Mouse (Mus musculus) cerebellum, adult 8-10 months (tissue): ENCODE data around the gene Srp14.

Source experiments
- DNase-seq: peaks from one replicate; pipeline ENCODE4 v3.0.0; 2022

Gene Srp14

GRCm38 (mm10) chr2:118487806-118488205 is 8.3 kb upstream of the Srp14 start:
- no peak for DNase-seq

- peak; percentile 80 for DNase-seq
Measured at GRCm38 (mm10) chr2:118486933-118487332, 7.4 kb upstream of the Srp14 start.

DNA sequence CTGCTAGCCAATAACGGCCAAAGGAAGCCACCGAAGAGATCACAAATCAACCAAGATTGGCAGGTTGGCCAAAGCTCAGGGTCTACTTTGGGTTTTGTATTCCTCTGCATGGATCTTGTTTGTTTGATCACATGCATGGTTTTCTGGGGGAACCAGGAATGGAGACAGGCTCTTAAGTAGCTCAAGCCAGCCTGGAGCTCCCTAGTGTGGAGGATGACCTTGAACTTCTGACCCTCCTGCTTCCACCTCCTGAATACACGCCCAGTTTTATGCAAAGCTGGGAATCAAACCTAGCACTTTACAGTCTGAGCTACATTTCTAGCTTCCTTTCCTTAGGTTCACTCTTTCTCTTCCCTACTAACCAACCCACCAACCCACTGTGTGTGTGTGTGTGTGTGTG is 5.9 kb upstream of the Srp14 start:
- no peak for DNase-seq

DNA sequence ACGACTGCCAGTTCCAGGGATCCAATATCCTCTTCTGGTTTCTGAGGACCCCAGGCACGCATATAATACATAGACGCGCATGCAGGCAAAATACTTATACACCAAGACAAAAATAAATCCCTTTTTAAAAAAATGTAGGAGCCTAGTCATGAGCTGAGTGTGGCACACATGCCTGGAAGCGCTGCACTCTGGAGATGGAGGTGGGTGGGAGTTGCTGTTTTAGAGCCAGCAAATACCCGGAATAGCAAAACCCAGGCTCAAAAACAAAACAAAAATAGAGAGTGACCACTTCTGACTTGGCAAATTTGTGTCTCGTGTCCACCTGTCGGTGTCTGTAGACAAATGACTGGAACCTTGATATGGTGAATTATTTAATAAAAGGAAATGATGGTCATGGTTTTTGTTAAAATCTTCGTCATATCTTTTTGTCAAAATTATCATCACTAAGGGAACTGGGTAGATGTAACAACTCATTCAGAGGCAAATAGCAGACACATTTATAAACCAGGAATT is 4.9 kb upstream of the Srp14 start:
- no peak for DNase-seq

GRCm38 (mm10) chr2:118483032-118483431 is 3.5 kb upstream of the Srp14 start:
- DNase-seq: no peak

DNA sequence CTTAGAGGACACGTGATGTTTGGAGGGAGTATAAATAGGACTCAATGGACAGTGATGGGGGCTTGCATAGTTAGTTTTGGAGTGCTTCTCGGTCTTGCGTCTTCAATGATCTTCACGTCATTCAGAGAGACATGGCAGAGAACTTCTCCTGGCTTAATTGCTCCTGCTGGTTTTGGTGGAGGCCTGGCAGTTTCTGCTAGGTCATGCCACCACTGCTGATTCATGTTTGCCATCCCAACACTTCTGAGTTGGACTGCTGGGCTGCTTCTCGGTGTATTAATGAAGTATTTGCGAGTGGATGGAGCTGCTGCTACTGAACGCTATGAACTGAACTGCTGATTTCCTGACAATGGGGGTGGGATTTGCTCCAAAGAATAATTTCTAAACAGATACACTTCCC is 1.4 kb upstream of the Srp14 start:
- no peak for DNase-seq

GRCm38 (mm10) chr2:118478833-118479549 is 520 bp downstream of the Srp14 start:
- no peak for DNase-seq

- no peak for DNase-seq
Measured at GRCm38 (mm10) chr2:118468354-118468753, 11.2 kb downstream of the Srp14 start.

DNA sequence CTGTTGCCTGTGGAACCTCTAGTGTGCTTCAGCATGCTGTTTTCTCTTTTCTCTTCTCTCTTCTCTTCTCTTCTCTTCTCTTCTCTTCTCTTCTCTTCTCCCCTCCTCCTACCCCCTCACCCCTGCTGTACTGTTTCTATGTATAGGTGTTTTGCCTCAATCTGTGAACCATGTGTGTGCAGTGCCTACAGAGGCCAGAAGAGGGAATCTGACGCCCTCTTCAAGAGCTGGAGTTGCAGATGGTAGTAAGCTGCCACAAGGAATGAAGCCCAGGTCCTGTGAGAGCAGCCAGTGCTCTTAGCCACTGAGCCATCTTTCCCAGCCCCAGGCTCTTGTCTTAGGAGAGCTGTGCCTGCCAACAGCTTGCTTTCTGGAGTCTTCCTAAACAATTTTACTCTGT is 12.9 kb downstream of the Srp14 start:
- no peak for DNase-seq

GRCm38 (mm10) chr2:118465894-118466293 is 13.6 kb downstream of the Srp14 start:
- DNase-seq: no peak

- DNase-seq: no peak
Measured at GRCm38 (mm10) chr2:118464450-118464849, 15.1 kb downstream of the Srp14 start.

DNA sequence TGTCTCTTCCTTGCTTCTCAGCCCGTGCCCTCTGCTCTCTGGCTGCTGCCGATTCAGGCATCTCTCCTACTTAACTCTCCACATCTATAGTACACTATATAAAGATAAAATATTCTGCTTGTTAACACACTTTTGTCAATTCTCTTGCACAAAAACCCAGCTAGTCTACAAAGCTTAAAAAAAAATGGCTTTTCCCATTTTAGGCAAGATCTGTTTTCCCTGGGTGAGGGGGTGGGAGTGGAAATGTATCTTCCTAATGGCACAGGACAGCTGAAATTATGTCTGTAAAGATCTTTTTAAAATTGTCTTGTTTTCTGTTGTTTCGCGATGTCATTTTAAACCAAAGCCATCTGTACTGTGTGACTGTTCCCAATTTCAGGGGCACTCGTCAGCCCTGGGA is 16.0 kb downstream of the Srp14 start:
- no peak for DNase-seq

DNA sequence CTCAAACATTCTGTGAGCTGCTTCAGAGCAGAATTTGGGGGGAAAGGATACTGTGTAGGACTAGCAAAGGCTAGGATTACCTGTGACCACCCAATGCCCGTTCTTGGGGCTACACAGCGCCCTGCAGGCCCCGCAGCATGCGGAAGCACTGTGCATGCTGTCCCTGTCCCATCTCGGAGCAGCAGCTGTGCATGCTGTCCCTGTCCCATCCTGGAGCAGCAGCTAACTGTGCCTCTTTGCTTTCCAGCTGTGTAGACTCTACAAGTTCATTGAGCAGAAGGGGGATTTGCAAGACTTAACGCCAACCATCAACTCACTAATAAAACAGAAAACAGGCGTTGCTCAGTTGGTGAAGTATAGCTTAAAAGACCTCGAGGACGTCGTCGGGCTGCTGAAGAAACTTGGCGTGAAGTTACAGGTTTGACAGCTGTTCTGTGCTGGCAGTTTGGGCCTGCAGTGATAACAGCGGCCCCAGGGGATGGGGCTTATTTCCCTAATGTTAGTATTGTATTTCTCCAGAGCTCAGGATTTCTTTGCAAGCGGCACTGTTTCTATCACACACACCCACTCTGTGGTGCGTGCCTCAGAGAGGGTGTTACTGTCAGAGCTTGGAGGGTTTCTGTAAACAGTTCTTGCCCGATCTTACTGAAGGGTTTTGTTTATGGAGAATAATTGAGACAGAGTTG is 17.9 kb downstream of the Srp14 start:
- DNase-seq: no peak

GRCm38 (mm10) chr2:118457463-118458261 is 21.8 kb downstream of the Srp14 start:
- no peak for DNase-seq

DNA sequence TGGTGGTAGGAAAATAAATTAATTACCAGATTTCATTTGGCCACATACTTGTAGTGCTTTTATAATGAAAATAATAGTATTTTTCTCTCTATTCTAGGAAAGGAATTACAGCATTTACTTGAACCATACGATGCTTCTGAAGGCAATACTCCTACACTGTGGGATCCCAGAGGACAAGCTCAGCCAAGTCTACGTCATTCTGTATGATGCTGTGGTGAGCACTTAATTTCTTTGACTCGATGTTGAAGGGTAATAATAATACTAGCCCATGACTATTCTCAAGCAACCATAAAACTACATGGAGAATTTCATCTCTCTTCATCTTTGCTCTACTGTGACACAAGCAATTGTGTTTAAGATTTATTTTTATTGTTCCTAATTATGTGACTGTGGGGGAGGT is 22.5 kb downstream of the Srp14 start:
- no peak for DNase-seq

GRCm38 (mm10) chr2:118451056-118451455 is 28.5 kb downstream of the Srp14 start:
- no peak for DNase-seq

GRCm38 (mm10) chr2:118448181-118448580 is 31.3 kb downstream of the Srp14 start:
- DNase-seq: no peak

GRCm38 (mm10) chr2:118445696-118446674 is 33.5 kb downstream of the Srp14 start:
- DNase-seq: no peak

GRCm38 (mm10) chr2:118442723-118443122 is 36.8 kb downstream of the Srp14 start:
- no peak for DNase-seq

- no peak for DNase-seq
Measured at GRCm38 (mm10) chr2:118442172-118442571, 37.3 kb downstream of the Srp14 start.

DNA sequence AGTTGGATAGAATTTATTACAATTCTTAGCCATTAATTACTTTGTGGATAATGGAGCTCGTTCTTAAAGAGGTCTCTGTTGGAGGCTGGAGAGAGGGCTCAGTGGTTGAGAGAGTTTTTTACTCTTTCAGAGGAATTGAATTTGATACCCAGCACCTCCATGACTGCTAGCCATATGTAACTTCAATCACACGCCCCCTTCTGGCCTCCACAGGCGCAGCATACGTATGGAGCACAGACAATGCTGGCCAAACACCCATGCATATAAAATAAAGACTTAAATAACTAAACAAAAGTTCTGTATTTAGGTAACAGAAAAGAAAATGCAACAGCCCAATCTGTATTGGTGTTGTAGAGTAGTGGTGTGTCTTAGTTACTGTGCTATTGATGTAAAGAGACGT is 47.9 kb downstream of the Srp14 start:
- peak; percentile 31 for DNase-seq

- no peak for DNase-seq
Measured at GRCm38 (mm10) chr2:118430630-118431029, 48.9 kb downstream of the Srp14 start.
